Mouse (Mus musculus) left cerebral cortex, postnatal 25 days (tissue): Measurements from ENCODE around the gene Tmem259. TPM values are rescaled to one million over a fixed set of nuclear protein-coding genes. Genes with fewer than 3 reads are reported as not detected.

Source experiments
- DNase-seq, 2 experiments: peaks; one replicate each; pipeline ENCODE4 v3.0.0; 2022; ENCODE audit warnings: low spot score in 2 of 2, mixed read lengths in 1 of 2
- intact Hi-C: fragments of 180-260 bp; cut with DNase I; formaldehyde crosslinking; loops from one replicate; pipeline ENCODE4 v1.15.1; 2025
- total RNA-seq, 2 experiments: library from RNA; stranded (reverse); gene quantifications; 2 replicates each; pipeline ENCODE4 v1.2.3; 2021

Tmem259 gene
- total RNA-seq, 2 experiments from 2014 or later: 123 to 124 TPM

GRCm38 (mm10) chr10:80017361-80017760 lies 33.2 kb upstream of the Tmem259 start:
- intact Hi-C loops: no loop called here
- peak in 1 of 2 experiments; percentile 42 for DNase-seq

DNA sequence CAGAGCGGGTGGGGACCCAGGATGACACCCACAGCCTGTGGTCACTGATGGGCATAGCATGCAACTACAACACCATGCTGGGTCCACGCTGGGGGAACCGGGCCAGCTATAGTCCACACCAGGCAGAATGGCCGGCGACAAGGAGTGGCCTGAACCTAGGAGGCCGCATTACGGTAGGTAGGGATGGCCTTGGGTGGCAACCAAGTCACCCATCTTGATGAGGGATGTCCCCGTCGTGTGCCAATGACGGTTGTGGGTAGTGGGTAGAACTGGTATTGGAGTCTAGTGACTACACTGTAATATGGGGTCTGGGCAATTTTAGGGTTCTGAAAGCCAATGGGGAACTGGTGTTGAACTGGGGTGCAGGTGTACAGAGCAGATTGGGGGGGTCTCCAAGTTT lies 32.8 kb upstream of the Tmem259 start:
- intact Hi-C loops: no loop called here
- no peak for DNase-seq

DNA sequence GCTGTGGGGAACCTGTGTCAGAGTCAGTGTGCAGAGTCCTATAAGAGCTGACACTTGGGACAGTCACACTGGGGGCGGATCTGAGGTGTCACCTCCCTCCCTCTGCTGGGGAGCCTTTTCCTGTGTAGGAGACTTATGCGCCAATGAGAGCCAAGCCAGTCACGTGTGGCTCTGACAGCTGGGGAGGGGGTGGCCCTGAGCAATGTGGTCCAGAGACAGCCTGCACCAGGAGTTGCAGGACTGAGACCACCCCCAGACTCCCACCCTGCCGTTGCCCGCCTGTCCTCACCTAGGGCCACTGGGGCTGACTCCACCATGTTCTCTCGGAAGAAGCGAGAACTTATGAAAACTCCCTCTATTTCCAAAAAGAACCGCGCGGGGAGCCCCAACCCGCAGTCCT lies 32.4 kb upstream of the Tmem259 start, which contains the start of gene Arhgap45:
Arhgap45 (plus strand) TSS at position 143 of the 400 bp plus-strand sequence.
- DNase-seq: peak in 1 of 2 experiments; percentile 52
- intact Hi-C loops: no loop called here

GRCm38 (mm10) chr10:80015583-80015982 lies 31.5 kb upstream of the Tmem259 start:
- DNase-seq: no peak
- intact Hi-C loops: no loop called here

DNA sequence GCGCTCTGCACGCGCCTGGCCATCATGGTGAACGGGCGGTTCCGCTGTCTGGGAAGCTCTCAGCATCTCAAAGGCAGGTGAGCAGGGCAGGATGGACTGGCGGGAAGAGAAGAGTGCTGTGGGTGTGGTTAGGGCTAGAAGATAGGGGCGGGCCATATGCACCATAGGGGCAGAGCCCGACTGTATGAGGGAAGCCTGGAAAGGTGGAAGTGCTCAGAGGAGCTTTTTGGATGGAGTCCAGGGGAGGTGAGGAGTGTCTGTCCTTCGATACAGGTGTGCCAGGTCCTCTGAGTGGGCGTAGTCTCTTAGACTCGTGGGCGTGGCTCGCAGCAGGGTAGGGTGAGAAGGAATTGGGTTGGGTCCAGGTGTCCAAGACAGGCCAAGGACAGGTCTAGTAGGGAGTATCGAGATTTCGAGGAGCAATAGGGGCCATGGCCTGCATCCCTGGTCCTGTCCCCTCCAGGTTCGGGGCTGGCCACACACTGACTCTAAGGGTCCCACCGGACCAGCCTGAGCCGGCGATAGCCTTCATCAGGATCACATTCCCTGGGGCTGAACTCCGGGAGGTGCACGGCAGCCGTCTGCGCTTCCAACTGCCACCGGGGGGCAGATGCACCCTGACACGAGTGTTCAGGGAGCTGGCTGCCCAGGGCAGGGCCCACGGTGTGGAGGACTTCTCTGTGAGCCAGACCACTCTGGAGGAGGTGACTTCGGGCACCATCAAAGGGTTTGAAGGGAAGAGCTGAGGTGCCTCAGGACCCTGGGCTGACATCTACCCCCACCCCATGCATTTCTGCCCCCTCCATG lies 30.6 kb upstream of the Tmem259 start:
- no peak for DNase-seq
- intact Hi-C loops: no loop called here

DNA sequence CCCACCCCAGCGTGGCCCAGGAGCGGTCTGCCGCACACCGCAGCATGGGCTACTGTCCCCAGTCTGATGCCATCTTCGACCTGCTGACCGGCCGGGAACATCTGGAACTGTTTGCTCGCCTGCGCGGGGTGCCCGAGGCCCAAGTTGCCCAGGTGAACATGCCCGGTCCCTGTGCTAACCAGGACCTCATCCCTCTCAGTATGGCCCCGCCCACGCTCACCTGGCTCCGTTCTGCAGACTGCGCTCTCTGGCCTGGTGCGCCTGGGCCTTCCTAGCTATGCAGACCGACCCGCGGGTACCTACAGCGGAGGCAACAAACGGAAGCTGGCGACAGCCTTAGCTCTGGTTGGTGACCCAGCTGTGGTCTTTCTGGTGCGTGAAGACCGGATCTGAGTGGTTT lies 29.5 kb upstream of the Tmem259 start:
- no peak for DNase-seq
- intact Hi-C loops: no loop called here

DNA sequence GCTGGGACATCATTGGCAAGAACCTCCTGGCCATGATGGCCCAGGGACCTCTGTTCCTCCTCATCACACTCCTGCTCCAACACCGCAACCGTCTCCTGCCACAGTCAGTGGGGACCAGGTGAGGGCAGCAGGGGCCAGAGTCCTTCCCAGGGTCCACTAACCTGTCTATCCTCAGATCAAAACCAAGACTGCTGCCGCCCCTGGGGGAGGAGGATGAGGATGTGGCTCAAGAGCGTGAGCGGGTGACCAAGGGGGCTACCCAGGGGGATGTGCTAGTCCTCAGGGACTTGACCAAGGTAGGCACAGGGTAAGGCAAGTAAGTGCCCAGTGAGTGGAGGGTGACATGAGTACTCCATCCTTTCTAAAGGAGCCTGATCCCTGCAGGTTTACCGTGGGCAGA lies 27.6 kb upstream of the Tmem259 start:
- no peak for DNase-seq
- intact Hi-C loops: no loop called here

DNA sequence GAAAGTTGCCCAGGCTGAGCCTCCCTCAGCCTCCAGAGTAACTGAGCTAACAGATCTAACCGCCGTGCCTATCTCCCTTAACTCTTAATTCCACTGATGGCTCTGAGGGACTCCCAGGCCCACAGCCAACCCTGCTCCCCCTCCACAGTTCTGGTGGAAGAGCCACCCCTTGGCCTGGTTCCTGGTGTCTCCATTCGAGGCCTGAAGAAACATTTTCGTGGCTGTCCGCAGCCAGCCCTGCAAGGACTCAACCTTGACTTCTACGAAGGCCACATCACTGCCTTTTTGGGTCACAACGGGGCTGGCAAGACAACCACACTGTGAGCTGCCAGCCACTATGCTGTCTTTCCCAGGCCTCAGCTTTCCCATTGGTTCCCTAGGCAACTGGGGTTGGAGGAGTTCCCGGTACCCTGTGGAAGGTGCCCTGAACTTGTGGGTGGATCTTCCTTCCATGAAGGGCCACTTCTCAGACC lies 20.1 kb upstream of the Tmem259 start:
- intact Hi-C loops: no loop called here
- no peak for DNase-seq

- no peak for DNase-seq
- intact Hi-C loops: no loop called here
These were observed 19.5 kb upstream of the Tmem259 start for GRCm38 (mm10) chr10:80003374-80004232.

DNA sequence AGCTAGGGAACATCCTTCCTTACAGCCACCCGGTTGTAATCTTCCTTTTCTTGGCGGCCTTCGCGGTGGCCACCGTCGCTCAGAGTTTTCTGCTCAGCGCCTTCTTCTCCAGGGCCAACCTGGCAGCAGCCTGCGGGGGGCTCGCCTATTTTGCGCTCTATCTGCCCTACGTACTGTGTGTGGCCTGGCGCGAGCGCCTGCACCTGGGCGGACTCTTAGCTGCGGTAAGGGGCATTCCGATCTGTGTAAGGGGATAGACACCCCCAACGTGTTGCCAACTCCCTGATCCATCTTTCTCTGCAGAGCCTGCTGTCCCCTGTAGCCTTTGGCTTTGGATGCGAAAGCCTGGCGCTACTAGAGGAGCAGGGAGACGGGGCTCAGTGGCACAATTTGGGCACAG lies 18.7 kb upstream of the Tmem259 start:
- no peak for DNase-seq
- intact Hi-C loops: no loop called here

- DNase-seq: no peak
- intact Hi-C loops: no loop called here
These were observed 17.8 kb upstream of the Tmem259 start for GRCm38 (mm10) chr10:80001945-80002344.

- intact Hi-C loops: no loop called here
- no peak for DNase-seq
These were observed 13.7 kb upstream of the Tmem259 start for GRCm38 (mm10) chr10:79997819-79998218.

GRCm38 (mm10) chr10:79997034-79997760 lies 13.1 kb upstream of the Tmem259 start:
- intact Hi-C loops: no loop called here
- peak; percentile 72 to 85 for DNase-seq

DNA sequence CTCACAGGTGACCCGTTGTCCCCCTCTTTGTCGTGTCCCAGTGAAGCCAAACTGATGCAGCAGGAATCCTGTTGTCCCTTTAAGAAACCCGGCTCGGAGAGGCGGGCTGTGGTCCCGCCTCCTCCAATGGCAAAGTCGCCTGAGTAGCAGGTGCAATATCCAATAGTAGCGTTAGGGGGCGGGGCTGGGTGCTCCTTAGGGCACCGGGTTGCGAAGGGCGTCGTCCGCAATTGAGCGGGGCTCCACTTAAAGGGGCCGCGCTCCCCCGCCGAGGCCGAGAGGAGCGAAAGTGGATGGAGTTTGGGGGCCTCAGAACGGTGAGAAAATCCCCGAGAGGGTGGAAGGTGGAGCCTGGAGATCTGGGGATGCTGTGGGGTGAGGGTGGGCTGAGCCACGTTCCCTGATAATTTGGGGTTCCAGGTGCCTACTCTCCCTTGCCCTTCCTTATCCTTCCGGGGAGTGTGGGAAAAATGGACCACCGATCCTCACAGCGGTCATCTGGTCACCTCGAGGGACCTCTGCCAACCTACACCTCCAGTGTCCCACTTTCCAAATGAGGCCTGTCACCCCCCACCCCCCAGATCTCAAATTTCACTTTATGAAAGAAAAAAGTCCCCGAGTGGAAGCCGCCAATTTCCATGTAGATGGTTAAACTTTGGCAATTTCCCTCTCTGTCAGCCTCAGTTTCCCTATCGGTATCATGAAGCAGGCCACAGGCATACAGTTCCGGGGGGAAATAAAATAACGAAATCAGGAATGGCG lies 12.3 kb upstream of the Tmem259 start, which contains the start of gene Abca7:
Abca7 (plus strand) TSS at position 223 of the 762 bp plus-strand sequence.
- intact Hi-C loops: no loop called here
- DNase-seq: peak; percentile 93 to 96

DNA sequence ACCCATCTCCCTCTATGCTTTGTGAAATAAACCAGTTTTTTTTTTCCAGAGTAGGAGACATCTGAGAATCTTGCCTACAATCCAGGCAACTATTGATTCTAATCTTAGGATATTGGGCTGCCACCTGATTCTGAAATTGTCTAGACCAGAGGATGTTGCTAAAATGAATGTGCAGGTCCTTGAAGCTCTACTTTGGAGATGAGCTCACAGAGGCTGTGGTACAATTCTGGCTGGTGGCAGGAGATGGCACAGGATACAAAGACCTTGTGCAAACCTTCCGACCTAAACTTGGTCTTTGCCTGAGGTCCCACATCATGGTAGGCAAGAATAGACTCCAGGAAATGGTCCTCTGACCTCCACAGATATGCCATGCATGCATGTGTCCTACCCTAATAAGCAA lies 11.5 kb upstream of the Tmem259 start:
- DNase-seq: no peak
- intact Hi-C loops: no loop called here

DNA sequence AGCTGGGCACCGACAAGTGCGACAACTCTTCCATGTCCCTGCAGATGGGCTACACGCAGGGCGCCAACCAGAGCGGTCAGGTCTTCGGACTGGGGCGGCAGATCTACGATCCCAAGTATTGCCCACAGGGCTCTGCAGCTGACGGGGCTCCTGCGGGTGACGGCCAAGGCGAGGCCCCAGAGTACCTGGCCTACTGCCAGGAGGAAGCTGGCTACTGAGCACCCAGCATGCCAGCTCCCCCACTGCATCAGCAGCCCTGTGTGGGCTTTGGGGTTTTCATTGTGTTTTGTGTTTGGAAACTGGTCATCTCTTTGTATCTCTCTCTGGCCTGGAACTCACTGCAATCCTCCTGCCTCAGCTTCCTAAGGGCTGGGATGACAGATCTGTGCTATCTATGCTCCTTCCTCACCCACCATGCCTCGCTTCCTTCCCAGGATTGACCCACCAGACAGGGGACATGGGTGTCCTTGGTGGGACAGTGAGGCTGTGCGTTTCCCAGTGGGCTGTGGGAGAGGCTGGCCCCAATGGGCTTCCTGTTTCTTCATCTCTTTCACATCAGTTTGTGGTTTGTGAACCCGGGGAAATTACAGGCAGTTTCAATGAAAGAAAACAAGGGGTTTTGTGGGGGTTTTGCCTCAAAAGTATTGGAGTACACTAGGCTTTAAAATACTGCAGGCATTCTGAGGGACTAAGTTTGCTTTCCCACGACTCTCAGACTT lies 10.4 kb upstream of the Tmem259 start:
- no peak for DNase-seq
- intact Hi-C loops: no loop called here

DNA sequence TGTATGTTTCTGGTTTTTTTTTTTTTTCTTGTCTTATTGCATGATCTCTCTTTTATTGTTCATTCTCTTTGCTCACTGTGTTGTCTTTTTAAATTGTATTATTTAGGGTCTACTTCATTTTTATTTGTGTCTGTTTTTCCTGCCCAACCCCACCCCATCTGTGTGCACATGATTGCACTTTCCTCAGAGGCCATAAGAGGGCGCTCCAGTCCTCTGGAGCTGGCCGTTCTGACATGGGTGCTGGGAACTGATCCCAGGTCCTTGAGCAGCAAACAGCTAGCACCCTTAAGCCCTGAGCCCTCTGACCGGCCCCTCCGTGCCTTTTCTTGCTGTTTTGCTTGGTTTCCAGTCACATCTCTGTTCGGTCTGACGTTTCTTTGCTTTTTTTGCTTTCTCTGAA lies 7.4 kb upstream of the Tmem259 start:
- DNase-seq: no peak
- intact Hi-C loops: no loop called here

DNA sequence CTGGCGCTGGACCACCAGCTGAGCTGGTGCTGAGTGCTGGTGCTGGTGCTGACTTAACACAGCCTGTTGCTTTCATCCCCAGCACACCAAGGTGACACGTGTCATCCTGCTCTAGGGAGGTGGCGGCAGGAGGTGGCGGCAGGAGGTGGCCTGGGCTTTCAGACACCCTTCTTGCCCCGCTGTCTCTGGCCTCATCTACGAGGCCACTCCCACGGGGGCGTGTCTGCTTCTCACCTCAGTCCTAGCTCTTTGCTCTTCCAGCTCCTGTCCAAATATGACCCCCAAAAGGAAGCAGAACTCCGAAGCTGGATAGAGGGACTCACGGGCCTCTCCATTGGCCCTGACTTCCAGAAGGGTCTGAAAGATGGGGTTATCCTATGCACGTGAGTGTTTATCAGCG lies 7.0 kb upstream of the Tmem259 start:
- intact Hi-C loops: no loop called here

GRCm38 (mm10) chr10:79989870-79990269 lies 5.7 kb upstream of the Tmem259 start:
- no peak for DNase-seq
- intact Hi-C loops: loop anchor here (5.0 kb wide), 1 partner anchor 62 kb away; no protein-coding TSS in a partner anchor

More for the DNA sequence above, 7.0 kb upstream of the Tmem259 start:
- DNase-seq: no peak
